Mouse (Mus musculus): ENCODE results near the gene Stt3a.

The Stt3a gene

GRCm38 (mm10) chr9:36767203-36768143, at the start of gene Stt3a:
TSS of gene Stt3a (minus strand) at chr9:36767679.
- peak; percentile 98 for ATAC-seq (ENCODE audit: low TSS enrichment)

DNA sequence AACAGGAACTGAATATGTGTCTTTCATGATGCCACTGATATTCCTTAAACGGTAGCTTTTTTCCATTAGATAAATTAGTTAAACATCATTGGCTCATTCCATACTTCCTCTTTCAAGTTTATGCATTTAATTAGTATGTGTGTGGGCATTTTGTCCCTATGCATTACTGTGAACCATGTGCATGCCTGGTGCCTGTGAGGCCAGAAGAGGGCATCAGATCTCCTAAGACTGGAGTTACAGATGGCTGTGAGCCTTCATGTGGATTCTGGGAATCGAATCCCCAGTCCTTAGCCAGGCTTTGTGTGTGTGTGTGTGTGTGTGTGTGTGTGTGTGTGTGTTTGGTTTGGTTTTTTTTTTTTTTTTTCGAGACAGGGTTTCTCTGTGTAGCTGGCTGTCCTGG, 47.0 kb upstream of the Stt3a start:
- no peak for ATAC-seq (ENCODE audit: low TSS enrichment)

DNA sequence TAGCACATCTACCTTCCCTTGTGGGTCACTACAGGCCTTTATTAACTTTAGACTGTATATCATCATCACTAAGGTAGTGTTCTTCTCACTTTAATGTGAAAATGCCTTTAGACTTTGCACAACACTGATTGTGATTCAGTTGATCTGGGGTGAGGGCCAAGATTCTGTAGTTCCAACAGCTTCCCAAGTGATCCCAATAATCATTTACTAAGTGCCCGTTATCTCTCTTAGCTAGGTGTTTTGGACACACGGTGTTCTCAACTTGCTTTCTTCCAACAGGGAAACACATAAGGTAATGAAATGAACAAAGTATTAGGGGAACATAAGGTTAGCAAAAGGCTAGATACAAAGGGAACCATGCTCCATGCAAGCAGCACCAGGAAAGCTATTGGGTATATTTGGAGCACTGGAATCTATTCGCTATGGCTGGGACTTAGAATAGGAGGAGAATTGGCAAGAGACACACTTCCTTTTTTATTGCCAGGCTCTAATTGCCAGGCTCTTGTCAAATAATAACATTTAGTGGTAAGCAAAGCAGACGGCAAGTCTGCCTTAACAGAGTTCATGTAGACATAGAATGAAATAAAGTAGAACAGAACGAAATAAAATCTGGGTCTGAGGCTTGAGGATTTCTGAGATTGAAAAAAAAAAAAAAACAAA, 40.8 kb upstream of the Stt3a start:
- ATAC-seq (ENCODE audit: low TSS enrichment): no peak

GRCm38 (mm10) chr9:36805256-36805975, 37.9 kb upstream of the Stt3a start:
- ATAC-seq (ENCODE audit: low TSS enrichment): no peak

DNA sequence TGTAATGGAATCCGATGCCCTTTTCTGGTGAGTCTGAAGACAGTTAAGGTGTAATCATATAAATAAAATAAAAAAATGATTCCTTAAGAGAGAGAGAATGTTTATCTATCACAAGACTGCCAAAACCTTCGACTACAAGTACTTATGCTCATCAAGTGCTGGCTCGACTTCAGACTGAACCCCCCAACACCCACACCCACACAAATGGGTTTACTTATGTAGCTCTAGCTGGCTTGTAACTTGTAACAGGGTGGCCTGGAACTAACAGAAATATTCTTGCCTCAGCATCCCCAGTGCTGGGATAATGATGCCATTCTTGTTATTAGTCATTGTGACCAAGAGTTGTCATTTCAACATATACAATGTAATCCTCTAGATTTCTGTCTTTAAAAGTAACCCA, 36.4 kb upstream of the Stt3a start:
- ATAC-seq (ENCODE audit: low TSS enrichment): no peak

GRCm38 (mm10) chr9:36803386-36803785, 35.9 kb upstream of the Stt3a start:
- ATAC-seq (ENCODE audit: low TSS enrichment): no peak

DNA sequence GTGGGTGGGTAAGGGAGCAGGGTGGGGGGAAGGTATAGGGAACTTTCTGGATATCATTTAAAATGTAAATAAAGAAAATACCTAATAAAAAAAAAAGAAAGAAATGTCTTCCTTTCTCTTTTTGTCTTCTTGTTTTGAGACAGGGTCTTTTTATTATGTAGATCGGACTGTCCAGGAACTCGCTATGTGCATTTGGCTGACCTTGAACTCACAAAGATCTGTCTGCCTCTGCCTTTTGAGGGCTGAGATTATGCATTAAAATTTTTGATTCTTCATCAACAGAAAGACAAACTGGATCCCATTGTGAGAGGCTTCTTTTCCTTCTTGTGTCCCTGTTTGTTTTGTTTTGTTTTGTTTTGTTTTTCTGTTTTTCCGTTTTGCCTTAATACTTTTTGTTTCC, 35.5 kb upstream of the Stt3a start:
- no peak for ATAC-seq (ENCODE audit: low TSS enrichment)

DNA sequence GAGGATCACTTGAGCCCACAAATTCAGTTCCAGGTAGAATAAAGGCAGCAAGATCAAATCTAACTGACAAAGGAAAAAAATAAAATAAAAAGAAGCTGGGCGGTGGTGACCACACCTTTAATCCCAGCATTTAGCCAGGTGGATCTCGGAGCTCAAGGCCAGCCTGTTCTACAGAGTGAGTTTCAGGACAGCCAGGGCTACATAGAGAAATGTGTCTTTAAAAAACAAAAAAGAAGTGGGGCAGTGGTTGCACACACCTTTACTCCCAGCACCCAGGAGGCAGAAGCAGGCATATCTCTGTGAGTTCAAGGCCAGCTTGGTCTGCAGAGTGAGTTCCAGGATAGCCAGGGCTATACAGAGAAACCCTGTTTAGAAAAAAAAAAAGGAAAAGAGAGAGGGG, 34.5 kb upstream of the Stt3a start:
- no peak for ATAC-seq (ENCODE audit: low TSS enrichment)

DNA sequence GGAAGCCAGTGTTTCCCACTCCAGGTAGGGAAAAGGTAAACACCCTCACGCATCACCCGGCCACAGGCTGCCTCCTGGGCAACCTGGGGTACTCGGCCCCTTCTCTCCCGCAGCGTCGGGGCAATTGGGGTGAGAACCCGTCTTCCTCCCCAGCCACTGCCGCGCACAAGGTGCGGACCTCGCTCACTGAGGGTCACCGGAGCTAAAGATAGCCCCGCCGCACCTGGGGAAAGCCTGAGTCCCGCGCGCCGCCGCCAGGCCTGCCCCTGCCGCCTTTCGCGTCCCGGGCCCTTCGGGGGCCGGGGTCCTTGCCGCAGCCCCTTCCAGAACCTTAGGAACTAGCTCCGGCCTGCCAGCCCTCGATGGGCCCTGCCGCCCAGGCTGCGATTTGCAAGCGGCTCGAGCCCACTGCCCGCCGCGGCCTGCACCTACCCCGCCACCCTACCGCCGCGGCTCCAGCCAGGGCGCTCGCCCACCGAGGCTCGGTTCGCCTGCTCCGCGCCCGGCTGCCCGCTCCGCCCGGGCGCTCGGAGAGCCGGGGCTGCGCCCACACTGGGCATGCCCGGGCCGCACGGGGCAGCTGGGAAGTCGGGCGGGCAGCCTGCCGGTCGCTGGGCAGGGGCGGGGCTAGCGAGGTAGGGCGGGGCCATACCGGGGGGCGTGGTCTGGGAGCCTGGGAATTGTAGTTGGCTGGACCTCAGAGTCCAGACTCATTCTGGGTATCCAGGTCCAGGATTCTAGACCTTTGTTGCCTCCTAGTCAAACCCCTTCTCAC, 29.5 kb upstream of the Stt3a start, which contains the start of gene Ei24:
Gene Ei24, minus strand, starts transcription at position 613 of the 775 bp plus-strand sequence.
- peak; percentile 97 for ATAC-seq (ENCODE audit: low TSS enrichment)

- ATAC-seq (ENCODE audit: low TSS enrichment): no peak
Measured at GRCm38 (mm10) chr9:36796224-36796623, 28.7 kb upstream of the Stt3a start.

GRCm38 (mm10) chr9:36795556-36795955, 28.1 kb upstream of the Stt3a start:
- no peak for ATAC-seq (ENCODE audit: low TSS enrichment)

DNA sequence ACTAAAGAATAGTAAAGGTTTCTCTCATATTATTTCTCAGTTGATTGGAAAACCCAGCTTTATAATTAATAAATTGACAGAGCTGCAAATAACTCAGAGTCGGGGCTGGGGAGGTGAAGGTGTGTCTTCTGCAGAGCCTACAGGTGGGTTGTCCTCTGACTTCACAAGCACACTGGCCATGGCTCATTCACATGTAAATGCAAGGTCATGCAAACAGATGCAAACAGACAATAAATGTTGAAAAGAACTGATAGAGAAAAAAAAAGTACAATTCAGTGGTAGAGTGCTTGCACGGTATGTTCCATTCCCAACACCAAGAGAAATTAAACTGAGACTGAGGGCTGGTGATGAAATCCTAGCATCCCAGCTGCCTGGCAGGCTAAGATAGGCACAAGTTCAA, 27.0 kb upstream of the Stt3a start:
- ATAC-seq (ENCODE audit: low TSS enrichment): no peak

DNA sequence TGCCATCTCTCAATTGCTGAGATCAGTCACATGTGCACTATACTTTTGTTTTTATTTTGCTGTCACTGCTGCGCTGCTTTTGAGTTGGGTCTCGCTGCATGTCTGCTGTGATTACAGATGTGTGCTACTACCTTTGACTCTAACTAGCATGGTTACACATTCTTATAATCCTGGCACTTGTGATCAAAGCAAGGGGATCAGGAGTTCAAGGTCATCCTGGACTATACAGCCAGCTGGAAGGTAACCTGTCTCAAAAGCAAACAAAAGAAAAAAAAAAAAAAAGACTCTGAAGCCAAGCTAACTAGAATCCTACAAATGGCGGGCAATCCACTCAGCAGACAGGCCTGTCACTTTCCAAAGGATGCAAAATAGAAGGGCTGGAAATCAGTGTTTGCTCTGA, 24.7 kb upstream of the Stt3a start:
- no peak for ATAC-seq (ENCODE audit: low TSS enrichment)

DNA sequence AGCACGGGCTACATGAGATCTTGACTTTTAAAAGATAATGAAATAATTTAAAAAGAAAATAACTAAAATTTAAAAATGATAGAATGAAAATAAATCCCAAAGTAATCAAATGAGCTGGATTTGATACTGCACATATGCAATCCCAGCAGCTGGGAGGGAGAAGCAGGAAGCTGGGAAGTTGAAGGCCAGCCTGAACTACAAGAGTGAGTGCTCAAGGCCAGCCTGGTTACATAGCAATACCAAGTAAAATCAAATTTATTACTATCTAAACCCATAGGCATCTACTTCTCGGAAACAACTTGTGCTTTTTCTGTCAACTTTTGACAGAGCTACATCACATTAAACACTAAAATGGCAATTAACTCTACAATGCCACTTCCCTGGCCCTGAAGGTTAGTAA, 16.4 kb upstream of the Stt3a start:
- ATAC-seq (ENCODE audit: low TSS enrichment): no peak

DNA sequence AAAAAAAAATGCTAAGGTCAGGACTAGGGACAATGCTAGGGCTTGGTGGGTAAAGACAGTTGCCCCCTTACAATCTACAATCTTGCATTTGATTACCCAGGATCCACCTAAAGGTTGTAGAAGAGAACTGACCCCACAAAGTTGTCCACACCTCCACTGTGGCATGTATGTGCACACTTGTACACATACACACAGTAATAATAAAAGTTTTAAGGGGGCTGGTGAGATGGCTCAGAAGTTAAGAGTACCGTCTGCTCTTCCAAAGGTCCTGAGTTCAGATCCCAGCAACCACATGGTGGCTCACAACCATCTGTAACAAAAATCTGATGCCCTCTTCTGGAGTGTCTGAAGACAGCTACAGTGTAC, 1.6 kb upstream of the Stt3a start:
- no peak for ATAC-seq (ENCODE audit: low TSS enrichment)

- peak; percentile 39 for ATAC-seq (ENCODE audit: low TSS enrichment)
Measured at GRCm38 (mm10) chr9:36768156-36769047, 923 bp upstream of the Stt3a start.

GRCm38 (mm10) chr9:36764378-36764777, 3.1 kb downstream of the Stt3a start:
- ATAC-seq (ENCODE audit: low TSS enrichment): no peak

GRCm38 (mm10) chr9:36727034-36727755, 40.3 kb downstream of the Stt3a start, which contains the start of gene Chek1:
TSS of gene Chek1 (minus strand) at chr9:36727065.
- ATAC-seq (ENCODE audit: low TSS enrichment): peak; percentile 31

- peak; percentile 93 for ATAC-seq (ENCODE audit: low TSS enrichment)
Measured at GRCm38 (mm10) chr9:36726131-36727033, 41.1 kb downstream of the Stt3a start.
